Mouse (Mus musculus) kidney, adult 18-20 months (tissue): ENCODE measurements around the gene Tada2b.

Experiments used
- DNase-seq: peaks from one replicate; pipeline ENCODE4 v3.0.0; 2021

Tada2b gene

GRCm38 (mm10) chr5:36478540-36479420 lies 5.3 kb downstream of the Tada2b start:
- no peak for DNase-seq

- DNase-seq, result no peak
Measured at GRCm38 (mm10) chr5:36477486-36477885, 6.6 kb downstream of the Tada2b start.

- DNase-seq, result peak; percentile 78
Measured at GRCm38 (mm10) chr5:36474283-36474682, 9.8 kb downstream of the Tada2b start.

DNA sequence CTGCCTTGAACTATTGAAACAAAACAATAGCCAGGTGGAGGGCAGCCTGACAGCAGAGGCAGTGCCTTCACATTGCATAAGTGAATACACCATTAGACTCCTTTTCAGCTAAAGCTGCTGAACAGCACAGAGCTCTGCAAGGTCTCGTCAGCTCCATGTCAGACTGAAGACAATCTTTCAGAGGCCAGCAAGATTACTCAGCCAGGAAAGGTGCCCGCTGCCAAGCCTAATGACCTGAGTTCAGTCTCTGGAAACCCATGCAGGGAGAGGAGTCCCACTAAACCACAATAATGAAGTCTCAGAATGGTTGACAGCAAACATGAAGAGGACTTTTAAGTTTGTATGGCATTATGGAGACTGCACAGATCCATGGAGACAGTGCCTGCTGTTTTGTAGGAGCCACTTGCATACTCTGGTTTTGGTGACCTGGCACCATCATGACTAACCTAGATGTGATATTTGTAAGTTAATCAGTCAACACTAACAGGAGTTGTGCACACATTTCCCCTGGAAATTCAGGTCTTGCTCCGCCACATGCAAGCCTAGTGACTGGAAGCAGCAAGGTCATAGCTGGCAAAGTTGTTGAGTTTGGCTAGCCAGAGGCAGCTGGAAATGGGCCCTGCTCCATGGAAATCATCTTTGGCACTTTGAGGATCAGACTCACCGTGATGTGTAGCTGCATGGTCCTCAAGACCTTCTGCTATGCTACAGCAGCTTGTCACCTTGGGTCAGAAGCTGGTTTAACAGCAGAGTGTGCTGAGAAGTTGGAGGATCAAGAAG lies 11.0 kb downstream of the Tada2b start:
- DNase-seq, result no peak

GRCm38 (mm10) chr5:36471206-36471605 lies 12.9 kb downstream of the Tada2b start:
- DNase-seq, result peak; percentile 62

- no peak for DNase-seq
Measured at GRCm38 (mm10) chr5:36465889-36466288, 18.2 kb downstream of the Tada2b start.

DNA sequence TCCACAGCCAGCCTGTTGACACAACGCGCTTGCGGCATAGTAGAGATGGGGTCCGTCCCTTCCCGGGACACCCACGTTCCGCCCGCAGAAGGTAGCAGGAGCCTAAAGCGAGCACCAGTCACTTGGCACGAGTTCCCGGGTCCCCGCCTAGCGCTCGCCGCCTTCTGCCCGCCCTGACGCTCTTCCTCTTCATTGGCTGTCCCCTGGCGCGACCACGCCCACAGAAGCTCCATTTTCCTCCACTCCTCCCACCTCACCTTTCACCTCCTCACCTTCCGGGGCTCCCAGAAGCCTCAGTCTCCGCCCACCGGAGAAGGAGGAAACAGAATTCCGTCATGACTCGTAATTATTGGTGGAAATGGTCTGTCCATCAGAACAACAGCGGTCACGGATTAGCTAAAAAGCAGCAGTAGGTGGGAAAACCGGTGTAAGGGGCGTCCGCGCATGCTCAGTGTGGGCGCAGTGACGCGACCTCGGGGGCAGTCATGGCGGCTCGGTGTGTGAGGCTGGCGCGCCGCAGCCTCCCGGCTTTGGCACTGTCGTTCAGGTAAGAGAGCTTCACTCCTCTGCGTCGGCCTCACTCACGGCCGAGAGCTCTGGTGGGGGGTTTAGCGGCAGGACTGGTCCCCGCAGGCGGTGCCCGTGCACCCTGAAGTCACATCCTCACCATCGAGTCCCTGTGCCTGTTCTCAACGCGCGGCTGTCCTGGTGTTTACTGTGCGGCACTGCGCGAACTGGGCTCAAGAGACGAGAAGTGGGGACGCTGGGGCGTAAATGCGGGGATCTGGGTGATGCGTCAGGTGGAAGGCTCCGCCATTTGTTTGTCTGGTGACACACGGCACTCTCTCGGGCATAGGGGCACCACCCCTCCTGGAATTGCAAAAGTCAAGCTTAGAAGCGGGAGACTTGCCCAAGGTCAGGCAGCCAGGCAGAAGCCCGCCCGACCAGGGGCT lies 19.1 kb downstream of the Tada2b start, which contains the start of gene Grpel1:
TSS of gene Grpel1 (plus strand) at position 290 of the 953 bp plus-strand sequence.
- DNase-seq, result peak; percentile 98

DNA sequence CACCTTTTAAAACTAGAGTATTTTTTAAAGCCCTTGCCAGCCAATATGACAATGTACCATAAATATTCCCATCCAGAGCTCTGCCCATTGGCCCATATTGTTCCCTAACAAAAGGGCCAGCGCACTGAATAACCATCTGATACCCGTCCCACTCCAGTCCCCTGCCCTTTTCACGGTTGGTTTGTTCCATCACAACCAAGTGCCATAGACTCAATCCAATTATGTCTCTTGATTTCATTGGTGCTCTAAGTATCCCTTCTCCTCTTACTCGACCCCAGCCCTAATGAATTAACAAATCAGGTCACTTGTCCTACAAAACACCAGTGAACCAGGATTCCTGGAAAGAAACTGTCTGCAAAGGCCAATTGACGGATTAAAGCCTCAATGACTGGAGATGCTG lies 20.7 kb downstream of the Tada2b start:
- DNase-seq, result no peak

- DNase-seq, result peak; percentile 89
Measured at GRCm38 (mm10) chr5:36462810-36463209, 21.3 kb downstream of the Tada2b start.

GRCm38 (mm10) chr5:36461231-36461630 lies 22.9 kb downstream of the Tada2b start:
- DNase-seq, result no peak

- no peak for DNase-seq
Measured at GRCm38 (mm10) chr5:36460712-36461111, 23.4 kb downstream of the Tada2b start.

DNA sequence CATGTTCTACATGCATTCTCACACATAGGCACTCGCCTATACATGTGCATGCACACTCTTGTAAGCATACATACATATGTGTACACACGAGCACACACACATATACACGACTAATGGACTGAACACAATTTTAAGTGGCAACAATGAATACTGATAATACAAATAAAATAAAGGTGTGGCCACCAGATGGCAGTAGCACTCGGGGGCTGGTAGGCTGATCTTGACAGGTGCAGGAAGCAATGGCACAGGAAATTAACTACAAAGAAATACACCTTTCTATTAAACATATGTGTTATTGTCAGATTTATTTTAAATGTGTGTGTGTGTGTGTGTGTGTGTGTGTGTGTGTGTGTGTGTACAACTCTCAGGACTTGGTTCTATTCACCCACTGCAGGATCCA lies 25.2 kb downstream of the Tada2b start:
- DNase-seq, result peak; percentile 58

DNA sequence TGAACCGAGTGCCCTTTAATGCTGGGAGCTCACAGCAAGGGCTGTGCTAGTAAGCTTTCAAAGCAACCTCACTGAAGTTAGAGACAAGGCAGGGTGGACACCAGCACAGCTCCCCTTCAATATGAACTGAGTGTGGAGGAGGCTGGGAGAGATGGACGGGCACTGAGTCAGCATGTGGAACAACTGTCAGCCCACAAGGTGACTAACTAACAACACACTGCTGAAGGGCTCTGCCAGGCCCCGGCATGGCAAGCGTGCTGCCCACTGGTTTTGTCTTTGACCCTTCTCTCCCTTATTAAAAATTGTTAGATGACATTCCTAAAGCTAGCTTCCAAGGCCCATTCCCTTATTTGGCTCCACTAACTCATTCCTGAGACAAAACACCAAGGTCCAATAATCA lies 26.4 kb downstream of the Tada2b start:
- no peak for DNase-seq

DNA sequence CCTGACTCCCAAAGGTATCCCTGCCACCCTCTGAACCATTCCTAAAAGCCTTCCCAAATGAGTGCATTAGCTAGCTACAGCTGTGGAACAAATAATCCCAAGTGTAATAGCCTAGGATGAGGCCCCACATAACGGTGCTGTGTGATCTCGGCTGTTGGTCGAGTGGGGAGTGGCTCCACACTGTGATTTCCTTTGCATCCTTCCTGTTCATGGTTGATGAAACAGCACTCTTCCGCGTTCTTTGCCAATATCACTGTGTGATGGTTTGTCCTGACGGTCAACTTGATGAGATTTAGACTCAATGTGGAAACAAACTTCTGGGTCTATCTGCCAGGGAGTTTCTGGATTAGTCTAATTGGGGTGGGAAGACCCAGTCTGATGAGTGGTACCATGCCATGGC lies 31.3 kb downstream of the Tada2b start:
- DNase-seq, result no peak

GRCm38 (mm10) chr5:36451872-36452389 lies 32.2 kb downstream of the Tada2b start:
- no peak for DNase-seq

DNA sequence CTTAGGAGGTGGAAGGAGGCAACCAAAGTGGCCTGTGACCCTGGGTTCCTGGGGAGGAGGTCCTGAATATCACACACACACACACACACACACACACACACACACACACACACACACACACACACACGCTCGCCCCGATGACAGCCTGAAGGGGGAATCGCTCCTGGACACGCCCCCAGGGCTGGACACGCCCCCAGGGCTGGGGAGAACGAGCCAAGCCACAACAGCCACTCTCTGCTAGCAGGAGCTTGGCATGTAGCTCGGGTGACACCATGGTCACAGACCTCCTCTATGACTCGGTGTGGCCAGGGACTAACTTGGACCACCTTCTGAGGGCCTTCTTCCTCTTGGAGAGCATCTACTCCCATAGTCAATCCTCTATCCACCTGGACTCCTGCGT lies 33.0 kb downstream of the Tada2b start:
- DNase-seq, result no peak

DNA sequence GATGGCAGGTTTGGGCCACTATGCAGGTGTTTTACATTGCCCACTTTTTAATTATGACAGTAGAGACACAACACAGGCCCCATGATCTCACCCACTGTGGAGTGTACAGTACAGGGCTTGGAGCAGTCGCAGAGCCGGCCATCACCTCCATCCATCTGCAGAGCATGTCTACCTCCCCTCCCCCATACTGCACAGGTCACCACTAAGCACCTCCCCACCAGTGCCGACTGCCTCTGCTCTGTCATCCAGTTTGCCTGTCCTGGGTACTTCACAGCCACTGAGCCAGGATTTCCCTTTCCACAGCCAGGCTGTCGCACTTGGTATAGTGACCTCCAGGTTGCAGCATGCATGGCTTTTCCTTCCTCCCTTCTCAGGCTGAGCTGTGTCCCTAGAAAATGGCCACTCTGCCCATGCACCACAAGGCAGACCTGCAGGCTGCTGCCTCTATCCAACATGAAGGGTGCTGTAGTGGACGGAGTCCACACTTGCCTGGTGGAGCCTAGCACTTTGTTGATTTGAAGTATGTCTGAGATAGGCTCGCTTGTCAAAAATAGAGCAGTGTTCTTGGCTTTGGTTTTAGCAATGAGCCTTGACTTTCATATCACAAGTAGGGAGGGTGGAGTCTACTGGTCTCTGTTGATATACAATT lies 34.3 kb downstream of the Tada2b start:
- DNase-seq, result no peak

- no peak for DNase-seq
Measured at GRCm38 (mm10) chr5:36447872-36448271, 36.2 kb downstream of the Tada2b start.

GRCm38 (mm10) chr5:36446166-36446890 lies 37.8 kb downstream of the Tada2b start:
- no peak for DNase-seq

DNA sequence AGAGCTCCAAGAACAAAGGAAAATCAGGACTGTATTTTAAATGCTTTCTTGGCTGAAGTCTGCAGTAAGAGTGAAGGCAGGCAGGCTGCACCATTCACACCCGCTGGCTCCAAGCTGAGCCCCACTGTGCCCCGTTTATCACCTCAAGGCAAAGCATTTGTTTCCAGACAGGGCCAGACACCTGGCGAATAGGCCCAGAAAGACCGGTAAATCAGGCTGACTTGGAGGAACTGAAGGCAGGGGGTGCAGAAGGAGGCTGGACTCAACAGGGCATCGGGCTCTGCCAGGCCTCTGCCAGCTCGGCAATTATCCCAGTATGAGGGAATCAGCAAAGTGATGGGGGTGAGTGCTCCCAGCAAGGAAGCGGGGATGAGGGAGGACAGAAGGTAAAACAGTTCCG lies 39.1 kb downstream of the Tada2b start:
- no peak for DNase-seq

DNA sequence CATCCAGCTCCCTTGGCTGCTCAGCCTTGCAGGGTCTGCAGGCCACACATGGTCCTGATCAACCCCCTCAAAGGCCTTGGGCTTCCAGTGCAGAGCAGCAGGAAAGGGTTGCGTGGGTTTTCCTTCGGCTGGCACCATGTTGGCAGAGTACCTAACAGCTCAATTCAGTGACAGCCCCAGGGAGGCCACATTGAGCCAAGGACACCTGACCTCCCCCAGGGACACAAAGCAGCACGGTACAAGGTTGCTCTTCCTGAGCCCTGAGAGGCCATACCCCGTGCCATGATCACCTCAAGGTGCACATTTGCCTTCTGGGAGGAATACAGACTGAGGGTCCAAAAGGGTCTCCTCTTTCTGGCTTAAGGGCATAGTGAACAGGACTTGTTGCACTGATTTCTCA lies 39.5 kb downstream of the Tada2b start:
- DNase-seq, result no peak
